Mouse (Mus musculus) bone marrow macrophage, adult 2 months (primary cell): ENCODE data around the gene Marveld2.

ENCODE experiments used
- CTCF ChIP-seq: IDR thresholded peaks from 2 replicates; pipeline ENCODE4 v1.5.1; 2012; ENCODE audit warnings: low read depth, mild to moderate bottlenecking, low read length, moderate library complexity
- POLR2A ChIP-seq: IDR thresholded peaks from 2 replicates; pipeline ENCODE4 v1.6.1; 2012; ENCODE audit warnings: mild to moderate bottlenecking, low read depth, low read length, borderline replicate concordance

- TF ChIP-seq POLR2A, result no peak
- no peak for TF ChIP-seq CTCF
Observed at GRCm38 (mm10) chr13:100594838-100595551, 21.8 kb downstream of the Marveld2 start.
